Mouse (Mus musculus) erythroblast, embryonic 14.5 days (primary cell): ENCODE results near the gene Gnat1.

Source experiments
- GATA1 ChIP-seq: IDR thresholded peaks from 2 replicates; pipeline ENCODE4 v1.6.1; 2012; ENCODE audit warnings: low read length, inconsistent platforms, mixed read lengths
- TAL1 ChIP-seq: IDR thresholded peaks from 3 replicates; pipeline ENCODE4 v1.6.1; 2012; ENCODE audit warnings: low read length, inconsistent platforms, mixed read lengths

- TF ChIP-seq TAL1 (no peak), GATA1 (no peak)
Observed at GRCm38 (mm10) chr9:107648767-107649166, 30.7 kb downstream of the Gnat1 start.
